Mouse (Mus musculus): ENCODE results near the gene Borcs6. TPM values are rescaled to one million over a fixed set of nuclear protein-coding genes. Genes with fewer than 3 reads are reported as not detected.

Borcs6 gene
- polyA plus RNA-seq, 1 experiment from 2014 or later = 3.5 TPM

GRCm38 (mm10) chr11:69072234-69072633 lies 12.7 kb downstream of the Borcs6 start:
- peak overlapping the region; percentile 46 for H3K4me3 ChIP-seq (replicated peaks)
- WGBS (ENCODE audit: insufficient replicate concordance) = 80% methylated on average over 11 of the region's 11 CpGs
- peak overlapping the region; percentile 89 for H3K4me2 ChIP-seq

GRCm38 (mm10) chr11:69072666-69073064 lies 13.1 kb downstream of the Borcs6 start:
- no peak for ATAC-seq (ENCODE audit: low read depth)
- Histone ChIP-seq H3K4me1 (replicated peaks) (peaks cover 55% of the 10 kb centered on the region), H3K9me3 (replicated peaks) (no peaks in the 10 kb centered on the region), H3K4me3 (replicated peaks) (peak overlapping the region; percentile 46), H3K9ac (peak overlapping the region; percentile 85), H3K4me2 (peak overlapping the region; percentile 89), H3K27me3 (no peaks in the 10 kb centered on the region), H3K36me3 (no peaks in the 10 kb centered on the region), H3K27ac (peak overlapping the region; percentile 90)
- no peak for DNase-seq
- 14% methylated on average over 9 of the region's 9 CpGs for WGBS (ENCODE audit: insufficient replicate concordance)

More at GRCm38 (mm10) chr11:69072234-69072633, 12.7 kb downstream of the Borcs6 start:
- Histone ChIP-seq H3K27ac (peak overlapping the region; percentile 90), H3K9ac (peak overlapping the region; percentile 85), H3K4me1 (replicated peaks) (peaks cover 57% of the 10 kb centered on the region), H3K27me3 (no peaks in the 10 kb centered on the region), H3K36me3 (no peaks in the 10 kb centered on the region), H3K9me3 (replicated peaks) (no peaks in the 10 kb centered on the region)
- ATAC-seq (ENCODE audit: low read depth) = no peak
- DNase-seq = no peak

- no peaks in the 10 kb centered on the region for H3K9me3 ChIP-seq (replicated peaks)
- no peaks in the 10 kb centered on the region for H3K36me3 ChIP-seq
- H3K27ac ChIP-seq = peak overlapping the region; percentile 90
- H3K4me3 ChIP-seq (replicated peaks) = peak overlapping the region; percentile 46
- H3K4me2 ChIP-seq = peak overlapping the region; percentile 89
- no peaks in the 10 kb centered on the region for H3K27me3 ChIP-seq
- WGBS (ENCODE audit: insufficient replicate concordance) = under 1% methylated on average over 14 of the region's 14 CpGs
- H3K9ac ChIP-seq = peak overlapping the region; percentile 85
- DNase-seq = peak; percentile 79
- peaks cover 53% of the 10 kb centered on the region for H3K4me1 ChIP-seq (replicated peaks)
- ATAC-seq (ENCODE audit: low read depth) = peak; percentile 79
Measured at GRCm38 (mm10) chr11:69073065-69073888, 13.8 kb downstream of the Borcs6 start.

DNA sequence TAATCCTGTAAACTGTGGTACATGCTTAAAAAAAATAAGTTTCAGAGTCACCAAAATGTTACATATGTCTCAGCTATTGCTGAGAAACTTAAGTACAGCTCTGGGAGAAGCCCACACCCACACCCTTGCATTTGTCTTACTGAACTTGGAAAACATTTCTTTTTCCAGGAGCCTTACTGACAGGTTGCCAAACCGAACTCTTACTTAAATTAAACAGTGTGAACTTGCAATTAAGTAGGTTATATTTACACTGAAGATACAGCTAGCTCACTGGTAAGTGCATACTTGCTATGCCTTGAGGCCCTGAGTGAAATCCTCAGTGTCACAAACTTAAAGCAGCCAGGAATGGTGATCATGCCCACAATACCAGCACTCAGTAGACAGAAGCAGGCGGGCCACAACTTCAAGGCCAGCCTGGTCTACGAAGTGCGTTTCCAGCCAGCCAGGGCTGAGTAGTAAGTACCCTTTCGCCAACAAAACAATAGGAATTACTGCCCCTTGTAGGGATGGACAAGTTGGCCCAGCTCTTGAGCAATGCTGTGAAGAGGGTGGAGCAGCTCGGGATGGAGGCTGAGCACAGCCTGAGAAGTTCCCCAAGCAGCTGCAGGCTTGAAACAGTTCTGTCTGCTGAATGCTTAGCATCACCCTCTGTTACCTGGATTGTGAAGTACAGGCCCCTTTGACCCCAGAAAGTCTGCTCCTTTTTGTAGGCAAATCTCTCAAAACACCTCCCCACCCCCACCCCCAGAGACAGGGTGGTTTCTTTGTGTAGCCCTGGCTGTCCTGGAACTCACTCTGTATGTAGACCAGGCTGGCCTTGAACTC lies 14.6 kb downstream of the Borcs6 start:
- DNase-seq = no peak
- Histone ChIP-seq H3K4me3 (replicated peaks) (no peak overlapping the region), H3K36me3 (no peaks in the 10 kb centered on the region), H3K4me1 (replicated peaks) (peaks cover 53% of the 10 kb centered on the region), H3K9me3 (replicated peaks) (no peaks in the 10 kb centered on the region), H3K9ac (peak overlapping the region; percentile 85), H3K27ac (peak overlapping the region; percentile 90), H3K4me2 (peak overlapping the region; percentile 16), H3K27me3 (no peaks in the 10 kb centered on the region)
- ATAC-seq (ENCODE audit: low read depth) = no peak
- 46% methylated on average over 6 of the region's 6 CpGs for WGBS (ENCODE audit: insufficient replicate concordance)

DNA sequence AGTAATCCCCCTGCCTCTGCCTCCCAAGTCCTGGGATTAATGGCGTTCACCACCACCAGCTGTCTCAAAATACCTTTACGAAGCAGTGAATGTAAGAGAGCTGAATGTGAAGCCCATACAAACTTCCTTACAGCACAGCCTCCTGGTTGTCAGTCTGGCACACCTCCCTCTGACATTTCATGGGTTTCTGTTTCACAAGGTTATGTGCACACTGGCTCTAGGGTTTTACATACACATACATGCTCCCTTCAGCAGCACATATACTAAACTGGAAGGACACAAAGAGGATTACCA lies 15.2 kb downstream of the Borcs6 start:
- Histone ChIP-seq H3K4me2 (peak overlapping the region; percentile 16; the same call in 1 of the 2 replicates), H3K9me3 (replicated peaks) (no peaks in the 10 kb centered on the region), H3K4me3 (replicated peaks) (no peak overlapping the region), H3K4me1 (replicated peaks) (peaks cover 49% of the 10 kb centered on the region), H3K9ac (peak overlapping the region; percentile 85), H3K36me3 (no peaks in the 10 kb centered on the region), H3K27ac (peak overlapping the region; percentile 90), H3K27me3 (no peaks in the 10 kb centered on the region)
- DNase-seq (no peak), ATAC-seq (ENCODE audit: low read depth) (no peak)
- 39% methylated on average over 2 of the region's 2 CpGs for WGBS (ENCODE audit: insufficient replicate concordance)

DNA sequence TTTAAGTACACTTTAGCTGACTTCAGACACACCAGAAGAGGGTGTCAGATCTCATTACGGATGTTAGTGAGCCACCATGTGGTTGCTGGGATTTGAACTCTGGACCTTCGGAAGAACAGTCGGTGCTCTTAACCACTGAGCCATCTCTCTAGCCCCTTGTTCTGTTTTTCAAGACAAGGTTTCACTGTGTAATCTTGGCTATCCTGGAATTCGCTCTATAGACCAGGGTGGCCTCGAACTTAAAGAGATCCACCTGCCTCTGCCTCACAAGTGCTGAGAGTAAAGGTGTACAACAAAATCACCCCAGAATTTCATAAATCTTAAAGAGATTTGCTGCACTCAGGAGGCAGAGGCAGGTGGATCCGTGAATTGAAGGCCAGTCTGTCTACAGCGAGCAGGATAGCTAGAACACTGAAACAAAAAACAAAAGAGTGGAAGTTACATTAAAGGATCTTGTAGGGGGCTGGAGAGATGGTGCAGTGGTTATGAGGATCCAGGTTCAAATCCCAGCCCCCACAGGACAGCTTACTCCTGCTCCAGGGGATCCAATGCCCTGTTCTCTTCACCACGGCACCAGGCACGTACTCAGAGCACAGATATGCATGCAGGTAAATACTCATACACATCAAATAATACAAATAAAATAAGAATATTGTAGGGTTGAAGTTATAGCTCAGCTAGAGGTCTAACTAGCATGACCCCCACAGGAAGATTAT lies 16.4 kb downstream of the Borcs6 start:
- H3K9ac ChIP-seq = no peak overlapping the region
- peaks cover 45% of the 10 kb centered on the region for H3K4me1 ChIP-seq (replicated peaks)
- no peaks in the 10 kb centered on the region for H3K36me3 ChIP-seq
- H3K27ac ChIP-seq = no peak overlapping the region
- H3K4me2 ChIP-seq = no peak overlapping the region
- DNase-seq = peak; percentile 52
- no peaks in the 10 kb centered on the region for H3K27me3 ChIP-seq
- ATAC-seq (ENCODE audit: low read depth) = no peak
- no peak overlapping the region for H3K4me3 ChIP-seq (replicated peaks)
- H3K9me3 ChIP-seq (replicated peaks) = no peaks in the 10 kb centered on the region
- 27% methylated on average over 9 of the region's 9 CpGs for WGBS (ENCODE audit: insufficient replicate concordance)

GRCm38 (mm10) chr11:69076572-69076971 lies 17.1 kb downstream of the Borcs6 start:
- WGBS (ENCODE audit: insufficient replicate concordance) = 67% methylated on average over 5 of the region's 5 CpGs
- Histone ChIP-seq H3K27me3 (no peaks in the 10 kb centered on the region), H3K9me3 (replicated peaks) (no peaks in the 10 kb centered on the region), H3K4me3 (replicated peaks) (no peak overlapping the region), H3K27ac (no peak overlapping the region), H3K4me2 (no peak overlapping the region), H3K9ac (no peak overlapping the region), H3K4me1 (replicated peaks) (peaks cover 39% of the 10 kb centered on the region), H3K36me3 (no peaks in the 10 kb centered on the region)
- DNase-seq (no peak), ATAC-seq (ENCODE audit: low read depth) (no peak)

- WGBS (ENCODE audit: insufficient replicate concordance) = 83% methylated on average over 9 of the region's 9 CpGs
- Histone ChIP-seq H3K4me3 (replicated peaks) (no peak overlapping the region), H3K4me2 (no peak overlapping the region), H3K9ac (no peak overlapping the region), H3K36me3 (no peaks in the 10 kb centered on the region), H3K27ac (no peak overlapping the region), H3K9me3 (replicated peaks) (no peaks in the 10 kb centered on the region), H3K4me1 (replicated peaks) (peaks cover 31% of the 10 kb centered on the region), H3K27me3 (no peaks in the 10 kb centered on the region)
- no peak for DNase-seq
- ATAC-seq (ENCODE audit: low read depth) = no peak
Measured at GRCm38 (mm10) chr11:69077316-69077715, 17.8 kb downstream of the Borcs6 start.

GRCm38 (mm10) chr11:69078041-69078440 lies 18.5 kb downstream of the Borcs6 start:
- Histone ChIP-seq H3K4me2 (no peak overlapping the region), H3K4me1 (replicated peaks) (peaks cover 27% of the 10 kb centered on the region), H3K27ac (no peak overlapping the region), H3K4me3 (replicated peaks) (no peak overlapping the region), H3K9me3 (replicated peaks) (no peaks in the 10 kb centered on the region), H3K27me3 (no peaks in the 10 kb centered on the region), H3K9ac (no peak overlapping the region), H3K36me3 (no peaks in the 10 kb centered on the region)
- ATAC-seq (ENCODE audit: low read depth) (no peak), DNase-seq (no peak)
- WGBS (ENCODE audit: insufficient replicate concordance) = 70% methylated on average over 6 of the region's 6 CpGs

DNA sequence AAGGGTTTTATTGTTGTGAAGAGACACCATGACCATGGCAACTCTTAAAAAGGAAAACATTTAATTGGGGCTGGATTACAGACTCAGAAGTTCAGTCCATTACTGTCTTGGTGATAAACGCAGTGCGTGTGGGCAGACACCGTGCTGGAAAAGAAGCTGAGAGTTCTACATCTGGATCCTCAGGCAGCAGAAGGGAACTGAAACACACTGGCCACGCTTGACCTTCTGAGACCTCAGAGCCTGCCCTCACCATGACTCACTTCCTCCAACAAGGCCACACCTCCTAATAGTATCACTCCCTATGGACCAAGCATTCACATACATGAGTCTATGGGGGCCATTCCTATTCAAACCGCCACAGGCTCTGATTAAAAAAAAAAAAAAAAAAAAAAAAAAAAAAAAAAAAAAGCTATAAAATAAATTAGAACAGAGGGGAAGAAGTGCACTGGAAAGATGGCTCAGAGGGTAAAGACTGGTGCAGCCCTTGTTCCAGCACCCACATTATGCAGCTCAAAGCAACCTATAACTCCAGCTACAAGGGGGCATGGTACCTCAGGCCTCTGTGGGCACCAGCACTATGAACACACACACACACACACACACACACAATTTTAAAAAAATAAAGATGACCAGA lies 19.4 kb downstream of the Borcs6 start:
- ATAC-seq (ENCODE audit: low read depth) (peak; percentile 22; the same call in 1 of the 2 replicates), DNase-seq (no peak)
- no peaks in the 10 kb centered on the region for H3K36me3 ChIP-seq
- peaks cover 20% of the 10 kb centered on the region for H3K4me1 ChIP-seq (replicated peaks)
- no peaks in the 10 kb centered on the region for H3K27me3 ChIP-seq
- H3K9ac ChIP-seq = no peak overlapping the region
- no peak overlapping the region for H3K4me3 ChIP-seq (replicated peaks)
- H3K27ac ChIP-seq = no peak overlapping the region
- 51% methylated on average over 5 of the region's 5 CpGs for WGBS (ENCODE audit: insufficient replicate concordance)
- H3K4me2 ChIP-seq = no peak overlapping the region
- H3K9me3 ChIP-seq (replicated peaks) = no peaks in the 10 kb centered on the region

Data from liver, embryonic 13.5 days (tissue).